Mouse (Mus musculus) small intestine, adult 2 months (tissue): ENCODE measurements around the gene Vrk3.

Experiments
- CTCF ChIP-seq: fragments of 200-500 bp; IDR thresholded peaks from 2 replicates; pipeline ENCODE4 v1.5.1; 2012; ENCODE audit warnings: low read depth, mild to moderate bottlenecking, control low read depth, inconsistent platforms, low read length, moderate library complexity, mixed read lengths; ENCODE audit not compliant: insufficient replicate concordance, insufficient read length; ENCODE audit errors: extremely low read depth
- POLR2A ChIP-seq: fragments of 200-500 bp; IDR thresholded peaks from 2 replicates; pipeline ENCODE4 v1.6.1; 2012; ENCODE audit warnings: low read depth, mild to moderate bottlenecking, control low read depth, inconsistent platforms, low read length, moderate library complexity

- no peak for TF ChIP-seq CTCF
- no peak for TF ChIP-seq POLR2A
These were observed 45.2 kb upstream of the Vrk3 start for GRCm38 (mm10) chr7:44702985-44703384.
